Mouse (Mus musculus) CD4-positive helper T cell, adult 2 months (primary cell): ENCODE results near the gene Mpdz.

ENCODE experiments used
- DNase-seq: peaks from one replicate; pipeline ENCODE4 v3.0.0-alpha.2; 2012; ENCODE audit warnings: low read depth, missing footprints, low spot score

The Mpdz gene

GRCm38 (mm10) chr4:81442078-81442981 is at the start of gene Mpdz:
Gene Mpdz, minus strand, starts transcription at chr4:81442815.
- DNase-seq = no peak

DNA sequence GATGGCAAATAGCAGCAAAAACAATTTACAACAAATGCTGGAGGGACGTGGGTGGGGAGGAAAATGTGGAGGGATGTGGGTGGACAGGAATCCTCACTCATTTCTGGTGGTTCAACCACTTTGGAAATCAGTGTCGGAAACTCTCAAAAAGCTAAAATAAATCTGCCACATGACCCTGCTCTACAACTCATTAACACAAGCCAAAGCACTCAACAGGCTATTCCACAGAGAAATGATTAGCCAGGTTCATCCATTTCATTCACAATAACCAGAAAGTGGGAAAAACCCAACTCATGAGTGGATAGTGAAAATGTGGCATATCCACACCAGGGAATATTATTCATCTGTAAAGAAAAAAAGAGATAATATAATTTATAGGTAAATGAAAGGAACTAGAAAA is 47.9 kb upstream of the Mpdz start:
- DNase-seq = no peak

DNA sequence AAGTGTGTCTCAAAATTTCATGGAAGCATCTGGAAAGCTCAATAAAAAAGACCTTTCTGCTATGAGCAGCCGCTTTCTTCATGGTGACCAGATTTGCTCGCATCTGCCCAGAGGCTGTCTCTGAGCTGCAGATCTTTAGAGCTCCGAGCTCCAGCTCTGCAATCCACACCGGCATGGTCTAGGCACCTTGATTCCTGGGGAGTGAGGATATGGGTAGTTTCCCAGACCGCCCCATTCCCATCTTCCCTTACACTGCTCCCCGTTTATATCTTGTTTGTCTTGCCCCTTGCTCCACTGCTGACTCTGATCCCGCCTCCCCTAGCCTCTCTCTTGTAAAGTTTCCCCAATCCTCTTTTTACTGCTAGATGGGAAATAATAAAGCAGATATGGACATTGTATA is 42.0 kb upstream of the Mpdz start:
- no peak for DNase-seq

- DNase-seq = no peak
Observed at GRCm38 (mm10) chr4:81483887-81484602, 41.4 kb upstream of the Mpdz start.

DNA sequence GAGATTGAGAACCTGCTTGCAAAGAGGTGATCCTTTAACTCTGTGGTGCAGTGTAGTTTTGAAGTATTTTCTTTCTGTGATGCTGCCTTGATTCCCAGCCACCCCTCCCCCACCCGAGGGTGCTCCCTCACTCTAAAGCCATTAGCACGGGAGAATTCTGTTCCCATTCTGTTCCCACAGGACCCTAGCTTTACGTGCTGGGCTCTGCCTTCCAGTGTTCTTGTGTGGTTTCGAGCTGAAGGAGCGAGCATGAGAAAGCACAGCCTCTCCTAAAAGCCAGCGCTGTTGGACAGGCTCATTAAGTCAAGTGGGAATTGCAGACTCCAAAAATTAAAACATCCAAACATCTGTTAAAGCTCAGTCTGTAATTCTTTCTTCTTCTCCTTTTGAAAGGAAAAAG is 40.5 kb upstream of the Mpdz start:
- no peak for DNase-seq

DNA sequence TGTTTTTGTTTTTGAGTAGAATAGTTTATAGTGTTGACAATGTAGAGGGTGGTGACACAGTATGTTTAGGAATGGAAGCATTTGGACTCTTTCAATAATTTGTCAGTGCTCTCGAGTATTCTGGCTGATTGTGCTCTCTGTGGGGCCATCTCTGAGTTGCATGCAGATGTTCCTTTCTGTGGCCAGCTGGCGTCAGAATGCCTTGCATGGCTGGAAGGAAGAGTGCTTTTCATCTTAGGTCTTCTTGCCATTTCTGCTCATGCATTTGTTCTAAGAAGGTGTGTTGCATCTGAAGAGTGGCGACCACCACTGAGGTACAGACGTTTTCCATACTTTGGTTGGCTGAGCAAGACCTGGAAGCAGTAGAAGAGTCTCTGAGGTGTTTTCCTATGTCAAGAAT is 24.2 kb upstream of the Mpdz start:
- DNase-seq = no peak

- DNase-seq = no peak
Observed at GRCm38 (mm10) chr4:81465172-81465571, 22.6 kb upstream of the Mpdz start.

DNA sequence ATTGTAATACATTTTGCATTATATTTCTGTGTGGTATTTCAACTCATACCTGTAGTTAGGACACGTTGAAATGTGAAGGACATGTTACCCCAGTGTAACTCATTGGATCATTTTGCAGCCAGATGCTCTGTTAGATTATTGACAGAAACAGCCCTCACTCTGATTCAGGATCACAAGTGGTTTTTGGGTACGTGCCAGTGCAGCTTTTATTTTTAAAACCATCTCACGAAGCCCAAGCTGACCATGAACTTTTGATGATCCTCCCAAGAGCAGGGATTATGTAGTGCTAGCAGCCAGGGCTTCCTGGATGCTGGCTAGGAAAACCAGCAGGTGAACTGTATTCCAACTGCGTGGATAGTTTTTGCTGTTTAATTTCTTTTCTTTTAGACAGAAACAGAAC is 19.6 kb upstream of the Mpdz start:
- no peak for DNase-seq

- no peak for DNase-seq
Observed at GRCm38 (mm10) chr4:81458921-81459320, 16.3 kb upstream of the Mpdz start.

GRCm38 (mm10) chr4:81453806-81454205 is 11.2 kb upstream of the Mpdz start:
- no peak for DNase-seq

- no peak for DNase-seq
Observed at GRCm38 (mm10) chr4:81452183-81452582, 9.6 kb upstream of the Mpdz start.

DNA sequence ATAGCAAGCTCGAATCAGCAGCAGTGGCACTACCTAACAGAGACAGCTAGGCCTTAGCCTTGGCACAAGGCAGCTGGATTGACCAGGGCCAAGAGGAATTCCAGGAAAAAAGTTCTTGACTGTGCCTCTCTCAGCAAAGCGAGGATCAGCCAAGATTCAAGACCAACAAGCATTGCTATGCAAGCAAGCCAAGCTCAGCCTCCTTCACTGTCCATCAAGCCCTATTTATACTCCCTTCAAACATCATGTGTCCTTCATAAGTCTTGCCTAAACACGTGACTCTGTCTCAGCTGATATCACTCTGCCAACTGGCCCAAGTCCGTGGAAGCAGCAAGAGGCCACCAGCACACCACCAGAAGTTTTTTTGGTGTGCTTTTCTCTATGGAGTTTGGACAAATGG is 6.8 kb upstream of the Mpdz start:
- no peak for DNase-seq

- no peak for DNase-seq
Observed at GRCm38 (mm10) chr4:81443566-81443965, 951 bp upstream of the Mpdz start.

DNA sequence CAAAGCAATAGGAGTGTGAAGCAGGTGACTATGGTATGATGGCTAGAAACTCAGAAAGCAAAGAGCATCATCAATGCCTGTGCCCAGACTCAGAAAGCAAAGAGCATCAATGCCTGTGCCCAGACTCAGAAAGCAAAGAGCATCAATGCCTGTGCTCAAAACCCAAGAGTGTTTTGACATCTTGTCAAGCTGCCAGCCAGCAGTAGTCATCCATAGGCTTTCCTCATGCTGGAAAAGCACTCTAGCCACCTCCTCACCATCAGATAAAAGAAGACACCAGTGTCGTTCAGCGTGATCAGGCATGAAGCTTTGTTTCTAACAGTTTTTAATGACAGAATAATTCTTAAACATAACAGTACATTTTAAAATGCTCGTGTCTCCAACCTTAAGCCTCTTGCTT is 8.7 kb downstream of the Mpdz start:
- DNase-seq = no peak

- DNase-seq = no peak
Observed at GRCm38 (mm10) chr4:81430826-81431225, 11.8 kb downstream of the Mpdz start.

GRCm38 (mm10) chr4:81430105-81430504 is 12.5 kb downstream of the Mpdz start:
- DNase-seq = no peak

GRCm38 (mm10) chr4:81429670-81430069 is 12.9 kb downstream of the Mpdz start:
- no peak for DNase-seq

GRCm38 (mm10) chr4:81423556-81423955 is 19.1 kb downstream of the Mpdz start:
- DNase-seq = no peak

- no peak for DNase-seq
Observed at GRCm38 (mm10) chr4:81421621-81422020, 21.0 kb downstream of the Mpdz start.

DNA sequence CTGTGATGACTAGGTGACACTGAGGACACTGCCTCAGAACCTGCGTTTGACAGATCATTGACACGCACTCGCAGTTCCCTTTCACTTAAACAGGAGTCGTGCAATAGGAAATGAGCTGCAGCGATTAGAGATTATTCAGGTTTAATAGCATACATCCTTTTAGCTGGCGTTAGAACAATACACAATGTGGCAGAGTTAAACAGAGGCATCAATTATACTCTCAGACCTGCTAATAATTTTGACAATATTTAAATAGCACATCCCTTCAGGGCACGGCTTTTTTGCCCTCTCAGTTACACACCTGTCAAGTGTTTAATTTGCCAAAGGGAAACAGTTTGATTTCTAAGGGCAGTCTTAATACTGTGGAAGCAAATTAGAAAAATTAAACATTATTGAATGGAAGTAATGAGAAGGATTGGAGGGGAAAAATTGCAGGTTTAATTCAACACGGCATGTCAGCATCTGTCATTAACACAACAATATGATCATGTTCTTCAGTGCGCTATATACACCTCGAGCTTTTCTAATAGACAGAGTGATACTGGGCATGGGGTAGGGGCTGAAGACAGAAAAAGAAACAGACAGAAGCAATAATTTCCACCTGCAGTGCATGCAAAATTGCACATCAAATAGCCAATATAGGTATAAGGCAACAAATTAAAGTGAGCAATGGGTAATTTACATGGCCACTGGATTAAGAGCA is 27.1 kb downstream of the Mpdz start:
- DNase-seq = no peak

DNA sequence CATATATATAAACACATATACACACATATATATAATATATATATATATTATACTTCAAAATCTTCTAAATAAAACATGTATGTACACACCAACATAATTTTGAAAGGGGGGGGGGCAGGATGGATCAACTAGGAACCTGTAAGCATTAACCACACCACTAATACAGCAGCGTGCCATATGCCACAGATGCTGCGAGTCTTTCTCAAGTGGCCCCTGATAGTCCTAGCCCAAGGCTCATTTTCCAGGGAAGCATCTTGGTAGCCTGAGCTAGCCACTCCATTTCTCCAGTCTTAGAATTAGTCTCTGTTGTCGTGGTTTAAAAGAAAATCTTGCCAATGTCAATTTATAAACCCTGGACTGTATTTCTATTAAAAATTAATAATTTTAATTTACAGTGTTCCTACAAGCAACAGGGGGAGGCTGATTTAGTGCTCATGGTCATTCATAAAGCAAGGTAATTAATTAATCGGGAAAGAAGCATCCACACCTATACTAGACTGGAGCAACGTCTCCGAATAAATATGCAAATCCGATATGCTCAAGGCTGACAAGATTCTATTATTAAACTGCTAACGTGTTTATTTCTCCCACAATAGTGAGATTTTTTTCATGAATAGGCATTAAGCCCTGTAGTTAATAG is 27.8 kb downstream of the Mpdz start:
- no peak for DNase-seq

DNA sequence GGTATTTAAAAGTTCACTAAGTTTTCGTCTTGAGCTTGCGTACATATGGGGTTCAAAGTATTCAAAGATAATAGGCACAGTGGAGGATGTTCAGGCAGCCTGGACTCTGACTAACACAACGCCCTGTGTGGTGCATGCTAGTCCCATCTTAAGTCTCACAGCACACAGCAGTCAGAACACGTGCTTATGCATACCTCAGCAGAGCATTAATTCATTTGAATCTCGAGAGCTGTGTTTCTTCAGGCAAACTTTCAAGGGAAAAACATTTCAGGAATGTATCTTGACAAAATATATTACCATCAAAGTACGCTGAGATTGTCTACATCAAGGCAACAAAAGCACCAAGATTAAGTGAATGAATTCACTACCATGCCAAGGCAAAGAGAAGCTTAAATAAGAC is 45.7 kb downstream of the Mpdz start:
- no peak for DNase-seq
